ENCODE assay signal across 7 mouse cellular contexts in genomic region chr12:26524943-26525697, GRCm38 (mm10). TPM values are rescaled to one million over a fixed set of nuclear protein-coding genes. Genes with fewer than 3 reads are reported as not detected.
DNase-seq lines count a peak whose midpoint lies in the region; ATAC-seq and TF ChIP-seq lines count a peak whose summit lies in the region.

No protein-coding gene starts in this region.

- H3K79me2 ChIP-seq in liver, adult 2 months (ENCODE audit: control insufficient read depth, insufficient read depth, low read length), result no peaks in the 10 kb centered on the region

- H3K27ac ChIP-seq in liver, adult 2 months (replicated peaks; ENCODE audit: insufficient read depth, low read depth, low read length), result no peak overlapping the region
- H3K27ac ChIP-seq in liver, embryonic 12.5 days, result no peak overlapping the region
- no peak overlapping the region for H3K27ac ChIP-seq in heart, embryonic 15.5 days

- 62% methylated on average over 3 of the region's 3 CpGs for WGBS in liver, adult 2 months
- 39% methylated on average over 3 of the region's 3 CpGs for WGBS in liver, embryonic 12.5 days (ENCODE audit: insufficient replicate concordance)
- WGBS in heart, embryonic 15.5 days, result 44% methylated on average over 3 of the region's 3 CpGs

- H3K4me3 ChIP-seq in liver, adult 2 months (ENCODE audit: insufficient read depth, low read depth, low read length), result no peak overlapping the region
- H3K4me3 ChIP-seq in liver, embryonic 12.5 days, result no peak overlapping the region
- H3K4me3 ChIP-seq in heart, embryonic 15.5 days, result no peak overlapping the region

- no peaks in the 10 kb centered on the region for H3K9me3 ChIP-seq in liver, embryonic 12.5 days (replicated peaks)
- H3K9me3 ChIP-seq in heart, embryonic 15.5 days (replicated peaks), result no peaks in the 10 kb centered on the region

- no peaks in the 10 kb centered on the region for H3K36me3 ChIP-seq in liver, adult 2 months (ENCODE audit: control insufficient read depth, insufficient read depth, low read length)
- no peaks in the 10 kb centered on the region for H3K36me3 ChIP-seq in liver, embryonic 12.5 days
- no peaks in the 10 kb centered on the region for H3K36me3 ChIP-seq in heart, embryonic 15.5 days

- H3K4me1 ChIP-seq in liver, adult 2 months (ENCODE audit: control insufficient read depth, insufficient read depth, low read length), result no peaks in the 10 kb centered on the region
- no peaks in the 10 kb centered on the region for H3K4me1 ChIP-seq in liver, embryonic 12.5 days
- H3K4me1 ChIP-seq in heart, embryonic 15.5 days (replicated peaks), result peaks cover 11% of the 10 kb centered on the region

- no peak for TF ChIP-seq CTCF in liver, adult 2 months (IDR thresholded peaks at IDR 0.05; ENCODE audit: low read depth, low read length)

- DNase-seq in liver, adult 2 months (ENCODE audit: extremely low read depth, low read depth, low spot score), result peak; percentile 2
- DNase-seq in kidney, adult 9 months, result peak; percentile 40
- DNase-seq in thymus, postnatal 14 days, result peak; percentile 32

- no peak overlapping the region for H3K4me2 ChIP-seq in liver, embryonic 12.5 days
- no peak overlapping the region for H3K4me2 ChIP-seq in heart, embryonic 15.5 days

- no peak for TF ChIP-seq POLR2A in liver, adult 2 months (IDR thresholded peaks at IDR 0.05; ENCODE audit: extremely low read depth, insufficient read depth, low read length)

- ATAC-seq in liver, embryonic 12.5 days, result no peak
- peak; percentile 80 for ATAC-seq in common myeloid progenitor, adult 5-6 weeks (replicated peaks; ENCODE audit: low read depth, poor library complexity, severe bottlenecking)
- peak; percentile 50 for ATAC-seq in heart, embryonic 15.5 days (replicated peaks; ENCODE audit: insufficient number of reproducible peaks, insufficient read depth, low FRiP score, low read depth)
- ATAC-seq in megakaryocyte, adult 5-6 weeks (ENCODE audit: poor library complexity, severe bottlenecking), result 0 out of 2 replicates have a peak, but pooled peaks have one; percentile 18

- H3K9ac ChIP-seq in liver, adult 2 months (ENCODE audit: low read depth, low read length), result no peak overlapping the region
- no peak overlapping the region for H3K9ac ChIP-seq in liver, embryonic 12.5 days
- H3K9ac ChIP-seq in heart, embryonic 15.5 days, result no peak overlapping the region

- H3K27me3 ChIP-seq in liver, adult 2 months (ENCODE audit: control insufficient read depth, insufficient read depth, low read length), result no peaks in the 10 kb centered on the region
- no peaks in the 10 kb centered on the region for H3K27me3 ChIP-seq in liver, embryonic 12.5 days (replicated peaks)
- no peaks in the 10 kb centered on the region for H3K27me3 ChIP-seq in heart, embryonic 15.5 days

RNA-seq across cellular contexts. Expression of gene Cmpk2, which starts 56.1 kb away (rescaled TPM):
- 5.7 and 7.0 TPM in 2 replicates for total RNA-seq in liver, adult 2 months (2014; rRNA removed)
- 3.6 and 4.8 TPM in 2 replicates for polyA plus RNA-seq in liver, adult 2 months (2012; rRNA removed)
- polyA plus RNA-seq in liver, embryonic 12.5 days (2016; fragmentation: Nextera tagmentation; extraction: Ambion mirVana), result 9.2 and 10.0 TPM in 2 replicates
- 11.2 and 15.8 TPM in 2 replicates for total RNA-seq in common myeloid progenitor, adult 5-6 weeks (2017)
- 2.3 and 4.5 TPM in 2 replicates for polyA plus RNA-seq in heart, embryonic 15.5 days (2015; fragmentation: Nextera tagmentation; extraction: Ambion mirVana)
- 88.4 and 109 TPM in 2 replicates for total RNA-seq in megakaryocyte, adult 5-6 weeks (2015)
- 52.7 and 57.5 TPM in 2 replicates for total RNA-seq in megakaryocyte, adult 5-6 weeks (2017)
